Comparison of ENCODE assay signal across 25 mouse cellular contexts in genomic region chr3:127059671-127060070, GRCm38 (mm10).
"Had no signal": no experiment of that assay in that cellular context is flagged by ENCODE, and none has a peak within 500 bp of the region (broad histone marks: within the 10 kb centered on the region; RNA-seq: fewer than 3 reads in every experiment).

No protein-coding gene starts in this region.

- H3K9me3 ChIP-seq: heart, embryonic 10.5 days; heart, embryonic 12.5 days; hindbrain, embryonic 10.5 days; hindbrain, embryonic 12.5 days; intestine, embryonic 15.5 days; limb, embryonic 13.5 days; limb, embryonic 15.5 days; liver, embryonic 12.5 days had no signal

- H3K4me3 ChIP-seq: gastrocnemius, adult 2 months; heart, embryonic 10.5 days; heart, embryonic 12.5 days; hindbrain, embryonic 10.5 days; hindbrain, embryonic 12.5 days; intestine, embryonic 15.5 days; layer of hippocampus, adult 2 months; limb, embryonic 13.5 days; limb, embryonic 15.5 days; liver, embryonic 12.5 days had no signal

- H3K4me1 ChIP-seq: hindbrain, embryonic 10.5 days; hindbrain, embryonic 12.5 days; intestine, embryonic 15.5 days; limb, embryonic 13.5 days; limb, embryonic 15.5 days; liver, embryonic 12.5 days had no signal

- H3K27ac ChIP-seq: gastrocnemius, adult 2 months; heart, embryonic 10.5 days; hindbrain, embryonic 10.5 days; hindbrain, embryonic 12.5 days; hindbrain, embryonic 14.5 days; intestine, embryonic 15.5 days; layer of hippocampus, adult 2 months; limb, embryonic 13.5 days; limb, embryonic 15.5 days; liver, embryonic 12.5 days; liver, embryonic 14.5 days had no signal

- H3K9ac ChIP-seq: heart, embryonic 12.5 days; hindbrain, embryonic 12.5 days; hindbrain, embryonic 14.5 days; intestine, embryonic 15.5 days; limb, embryonic 13.5 days; limb, embryonic 15.5 days; liver, embryonic 12.5 days; liver, embryonic 14.5 days had no signal

- H3K4me2 ChIP-seq: heart, embryonic 12.5 days; hindbrain, embryonic 12.5 days; hindbrain, embryonic 14.5 days; intestine, embryonic 15.5 days; limb, embryonic 13.5 days; limb, embryonic 15.5 days; liver, embryonic 12.5 days had no signal

- H3K36me3 ChIP-seq: heart, embryonic 10.5 days; heart, embryonic 12.5 days; hindbrain, embryonic 10.5 days; hindbrain, embryonic 12.5 days; intestine, embryonic 15.5 days; limb, embryonic 13.5 days; limb, embryonic 15.5 days; liver, embryonic 12.5 days had no signal

- ATAC-seq: hindbrain, embryonic 16.5 days; inflammation-experienced regulatory T-cells, adult 6 months; intestine, embryonic 15.5 days; intestine, postnatal 0 days; liver, embryonic 12.5 days had no signal

- DNase-seq: gastrocnemius, adult 2 months; gastrocnemius, postnatal 10 days; gastrocnemius, postnatal 25 days; heart, adult 18-20 months; heart, postnatal 10 days; heart, postnatal 4 days; kidney, adult 18-20 months; kidney, adult 8-10 months; kidney, postnatal 10 days; kidney, postnatal 25 days; kidney, postnatal 4 days had no signal

- H3K27me3 ChIP-seq: heart, embryonic 12.5 days; hindbrain, embryonic 12.5 days; intestine, embryonic 15.5 days; limb, embryonic 13.5 days; limb, embryonic 15.5 days; liver, embryonic 12.5 days had no signal
